Mouse (Mus musculus): ENCODE data around the gene Gm28374.
A peak's percentile ranks its signal among the peaks of the same experiment; 100 is the strongest.

The Gm28374 gene

DNA sequence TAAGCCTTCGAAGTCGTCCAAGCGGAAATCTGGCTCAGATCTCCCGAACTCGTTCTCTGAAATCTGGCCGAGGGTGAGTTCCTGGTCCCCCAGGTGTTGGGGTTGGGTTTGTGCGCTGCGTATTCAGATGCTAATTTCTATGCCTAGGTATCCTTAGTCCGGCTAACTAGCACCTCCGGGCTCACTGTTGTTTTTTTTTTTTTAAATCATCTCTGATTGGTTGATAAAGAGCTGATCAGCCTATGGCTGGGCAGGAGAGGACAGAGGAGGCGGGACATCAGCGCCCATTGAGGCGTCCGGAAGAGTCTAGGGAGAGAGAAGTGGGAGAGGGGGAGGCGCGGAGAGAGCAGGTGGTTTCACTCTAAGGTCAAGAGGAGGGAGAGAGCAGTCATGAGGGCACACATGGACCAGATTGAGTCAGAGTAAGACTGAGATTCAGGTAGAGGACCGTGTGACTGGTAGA, 3.4 kb upstream of the Gm28374 start:
- DNase-seq: peak; percentile 59 to 64

- DNase-seq: peak; percentile 97
These were observed 2.6 kb upstream of the Gm28374 start, which contains the start of the genes Zfpl1 and Cdca5 for GRCm38 (mm10) chr19:6084478-6085248. Gene Zfpl1, minus strand, starts transcription at chr19:6084956. Gene Cdca5, plus strand, starts transcription at chr19:6084983.

- DNase-seq: no peak
These were observed 2.0 kb downstream of the Gm28374 start, which contains the start of gene Tmem262 for GRCm38 (mm10) chr19:6079983-6080480. Gene Tmem262, plus strand, starts transcription at chr19:6080033.

GRCm38 (mm10) chr19:6076564-6077393, 5.3 kb downstream of the Gm28374 start, which contains the start of gene Vps51:
Gene Vps51, minus strand, starts transcription at chr19:6077231.
- peak; percentile 86 to 88 for DNase-seq

GRCm38 (mm10) chr19:6073889-6074288, 8.2 kb downstream of the Gm28374 start:
- DNase-seq: no peak

DNA sequence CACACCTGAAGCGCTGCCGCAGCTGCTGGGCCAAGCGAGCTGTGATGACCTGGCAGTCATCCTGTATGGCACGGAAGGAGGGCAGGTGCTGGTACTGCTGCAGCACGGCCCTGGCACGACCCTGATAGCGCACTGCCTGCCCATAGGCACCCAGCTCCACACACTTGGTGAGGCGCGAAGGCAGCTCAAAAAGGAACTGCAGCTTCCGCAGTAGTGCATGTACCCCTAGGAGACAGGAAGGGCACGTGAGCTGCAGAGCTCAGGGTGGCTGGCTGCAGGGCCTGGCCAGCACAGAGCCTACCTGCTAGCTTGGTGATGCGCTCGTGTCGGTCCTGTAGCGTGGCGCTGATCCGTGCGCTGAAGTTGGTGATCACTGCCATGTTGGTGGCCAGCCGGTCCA, 10.8 kb downstream of the Gm28374 start:
- no peak for DNase-seq

DNA sequence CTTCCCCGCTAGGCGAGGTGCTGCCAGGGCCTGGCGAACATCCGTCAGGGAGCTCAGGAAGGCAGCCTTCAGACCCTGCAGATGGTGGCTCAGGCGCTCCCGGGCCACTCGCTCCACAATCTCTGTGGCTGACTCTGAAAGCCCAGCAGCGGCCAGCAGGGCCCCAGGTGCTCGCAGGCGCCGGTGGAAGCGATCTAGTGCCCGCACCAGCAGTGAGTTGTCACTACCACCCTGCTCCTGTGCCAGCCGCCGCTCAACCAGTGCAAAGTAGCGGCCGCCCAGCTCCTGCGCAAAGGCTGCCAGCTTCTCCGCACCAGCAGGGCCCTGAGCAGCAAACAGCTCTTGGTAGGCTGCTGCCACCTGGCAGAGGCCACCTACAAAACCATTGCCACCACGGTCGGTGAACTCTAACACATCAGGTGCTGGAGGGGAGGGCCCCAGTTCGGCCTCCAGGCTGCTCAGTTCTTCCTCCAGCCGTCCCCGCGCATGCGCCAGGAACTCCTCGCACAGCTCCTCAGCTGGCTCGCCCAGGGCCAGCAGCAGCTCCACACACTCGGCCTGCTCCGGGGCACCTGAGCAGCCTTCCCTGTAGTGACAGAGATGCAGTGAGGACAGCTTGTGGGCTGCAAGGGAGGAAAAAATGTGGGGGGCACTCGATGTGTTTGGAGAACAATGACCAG, 11.3 kb downstream of the Gm28374 start:
- no peak for DNase-seq

GRCm38 (mm10) chr19:6069851-6070250, 12.2 kb downstream of the Gm28374 start:
- DNase-seq: no peak

GRCm38 (mm10) chr19:6068951-6069350, 13.1 kb downstream of the Gm28374 start:
- DNase-seq: peak; percentile 50 to 54

GRCm38 (mm10) chr19:6067724-6068415, 14.2 kb downstream of the Gm28374 start, which contains the start of gene Tm7sf2:
Gene Tm7sf2, minus strand, starts transcription at chr19:6068373.
- DNase-seq: peak; percentile 86

DNA sequence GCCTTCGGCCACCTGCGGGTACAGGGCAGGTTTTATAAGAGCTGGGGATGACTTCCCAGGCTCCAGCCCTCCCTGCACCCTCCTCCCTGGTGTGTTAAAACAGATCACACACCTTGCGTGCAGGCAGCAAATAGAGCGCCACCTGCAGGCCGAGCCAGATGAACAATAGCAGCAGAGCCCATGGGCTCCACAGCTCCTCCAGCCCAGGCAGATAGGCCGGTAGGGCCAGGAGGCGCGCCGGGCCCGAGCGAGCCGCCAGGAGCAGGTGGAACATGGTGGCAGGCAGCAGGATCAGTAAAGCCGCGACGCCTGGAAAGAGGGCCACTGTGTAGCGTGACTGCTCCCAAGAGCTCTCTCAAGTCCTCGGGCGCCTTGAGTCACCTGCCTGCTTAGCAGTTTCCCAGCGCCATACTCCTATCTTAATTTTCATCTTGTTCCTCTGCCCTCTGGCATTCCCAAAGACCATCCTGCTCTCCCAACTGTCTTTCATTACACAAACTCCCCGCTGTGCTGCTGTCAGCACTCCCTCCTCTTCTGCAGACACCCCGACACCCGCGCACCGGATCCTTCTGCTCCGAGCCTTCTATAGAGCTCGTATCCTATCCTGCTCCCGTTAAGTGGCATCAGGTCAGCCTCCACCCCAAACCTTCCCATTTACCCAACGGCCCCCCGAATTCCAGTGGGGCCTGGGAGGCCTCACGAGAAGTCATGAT, 14.9 kb downstream of the Gm28374 start:
- peak; percentile 91 for DNase-seq

- DNase-seq: no peak
These were observed 15.5 kb downstream of the Gm28374 start for GRCm38 (mm10) chr19:6066571-6066970.

- DNase-seq: no peak
These were observed 19.0 kb downstream of the Gm28374 start for GRCm38 (mm10) chr19:6063081-6063480.

GRCm38 (mm10) chr19:6062418-6062817, 19.6 kb downstream of the Gm28374 start:
- no peak for DNase-seq

DNA sequence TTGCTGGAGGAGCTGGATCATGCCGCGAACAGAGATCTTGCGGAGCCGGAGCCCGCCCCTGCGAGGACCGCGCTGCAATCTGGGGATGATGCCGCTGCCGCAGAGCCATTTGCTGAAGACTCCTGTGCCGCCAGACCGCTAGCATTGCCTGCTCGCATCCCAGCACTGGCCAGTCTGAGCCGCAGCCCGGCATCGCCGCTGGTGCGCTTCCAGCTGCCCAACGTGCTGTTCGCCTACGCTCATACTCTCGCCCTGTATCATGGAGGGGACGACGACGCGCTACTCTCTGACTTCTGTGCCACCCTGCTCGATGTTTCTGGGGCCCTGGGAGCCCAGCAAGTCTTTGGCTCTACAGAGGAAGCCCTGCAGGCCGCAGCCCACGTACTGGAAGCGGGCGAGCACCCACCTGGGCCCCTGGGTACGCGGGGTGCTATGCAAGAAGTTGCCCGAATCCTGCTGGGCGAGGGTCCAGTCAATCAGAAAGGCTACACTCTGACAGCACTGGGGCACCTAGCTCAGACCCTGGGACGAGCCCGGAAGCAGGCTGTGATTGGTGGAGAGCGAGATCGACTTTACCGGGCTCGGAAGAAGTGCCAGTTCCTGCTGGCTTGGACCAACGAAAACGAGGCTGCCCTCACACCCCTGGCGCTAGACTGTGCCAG, 20.3 kb downstream of the Gm28374 start:
- DNase-seq: peak; percentile 50 to 55

GRCm38 (mm10) chr19:6061021-6061533, 21.0 kb downstream of the Gm28374 start, which contains the start of gene Znhit2:
Gene Znhit2, plus strand, starts transcription at chr19:6061192.
- DNase-seq: peak; percentile 93 to 95

GRCm38 (mm10) chr19:6058966-6059365, 23.1 kb downstream of the Gm28374 start:
- DNase-seq: no peak

DNA sequence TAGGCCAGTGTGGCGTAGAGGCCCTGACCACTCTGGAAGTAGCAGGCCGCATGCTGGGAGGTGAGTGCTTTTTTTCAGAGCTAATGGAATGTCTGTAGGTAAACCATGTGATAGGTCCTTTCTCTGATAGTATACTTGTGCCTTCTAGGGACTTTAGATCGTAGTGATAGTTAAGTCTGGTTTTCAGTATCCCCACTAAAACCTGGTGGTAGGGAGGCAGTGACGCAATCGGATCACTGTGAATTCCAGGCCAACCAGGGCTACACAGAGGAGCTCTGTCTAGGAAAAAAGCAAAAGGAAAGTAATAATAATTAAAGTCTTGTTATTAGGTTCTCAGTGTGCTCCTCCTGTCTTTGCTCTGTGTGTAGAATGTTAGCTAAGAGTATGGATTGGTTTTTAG, 23.5 kb downstream of the Gm28374 start:
- no peak for DNase-seq

GRCm38 (mm10) chr19:6057313-6058096, 24.6 kb downstream of the Gm28374 start, which contains the start of the genes Mrpl49 and Fau:
Gene Mrpl49, minus strand, starts transcription at chr19:6057785.
Gene Fau, plus strand, starts transcription at chr19:6057844.
- DNase-seq: peak; percentile 99

Measured in B cell, adult 2 months (primary cell).